Mouse (Mus musculus): ENCODE measurements at regions not wholly inside any gene's neighbourhood (a gene's known extent, or its start where the extent isn't known, plus 50 kb on each side); places are given as distances from the start of the nearest gene placed in this dataset.

- Histone ChIP-seq H3K27ac (ENCODE audit: low read depth) (no peak overlapping the region), H3K4me3 (ENCODE audit: low read depth, low read length) (no peak overlapping the region), H3K9me3 (ENCODE audit: low read length) (no peaks in the 10 kb centered on the region), H3K4me1 (ENCODE audit: insufficient read depth) (no peaks in the 10 kb centered on the region; the same call in 1 of the 2 replicates), H3K4me2 (ENCODE audit: low read depth, low read length) (no peak overlapping the region), H3K36me3 (replicated peaks; ENCODE audit: insufficient read depth, low read length) (no peaks in the 10 kb centered on the region), H3K9ac (replicated peaks) (no peak overlapping the region), H3K27me3 (ENCODE audit: insufficient read depth, low read length) (no peaks in the 10 kb centered on the region)
- WGBS (ENCODE audit: insufficient replicate concordance), result 51% methylated on average over 3 of the region's 3 CpGs
- DNase-seq (no peak), ATAC-seq (no peak)
- no peak for TF ChIP-seq CTCF (IDR thresholded peaks at IDR 0.05; ENCODE audit: low read depth)
- TF ChIP-seq EP300 (IDR thresholded peaks at IDR 0.05; ENCODE audit: low read depth), result no peak
Measured at GRCm38 (mm10) chr10:44685215-44685614, 156.9 kb upstream of the Prdm1 start.

GRCm38 (mm10) chr10:44676506-44676905 lies 148.2 kb upstream of the Prdm1 start:
- ATAC-seq, result no peak
- 45% methylated on average over 3 of the region's 3 CpGs for WGBS (ENCODE audit: insufficient replicate concordance)

GRCm38 (mm10) chr10:44665509-44666144 lies 137.3 kb upstream of the Prdm1 start:
- TF ChIP-seq EP300 (IDR thresholded peaks at IDR 0.05; ENCODE audit: low read depth) (no peak), CTCF (IDR thresholded peaks at IDR 0.05; ENCODE audit: low read depth) (no peak)
- Histone ChIP-seq H3K4me1 (ENCODE audit: insufficient read depth) (no peaks in the 10 kb centered on the region), H3K27me3 (ENCODE audit: insufficient read depth, low read length) (no peaks in the 10 kb centered on the region), H3K4me2 (ENCODE audit: low read depth, low read length) (no peak overlapping the region), H3K27ac (ENCODE audit: low read depth) (no peak overlapping the region), H3K9me3 (ENCODE audit: low read length) (no peaks in the 10 kb centered on the region), H3K36me3 (replicated peaks; ENCODE audit: insufficient read depth, low read length) (no peaks in the 10 kb centered on the region), H3K4me3 (ENCODE audit: low read depth, low read length) (no peak overlapping the region), H3K9ac (replicated peaks) (no peak overlapping the region)
- ATAC-seq (no peak), DNase-seq (no peak)
- WGBS (ENCODE audit: insufficient replicate concordance), result 56% methylated on average over 4 of the region's 4 CpGs

More at GRCm38 (mm10) chr10:44676506-44676905, 148.2 kb upstream of the Prdm1 start:
- TF ChIP-seq EP300 (IDR thresholded peaks at IDR 0.05; ENCODE audit: low read depth) (no peak), CTCF (IDR thresholded peaks at IDR 0.05; ENCODE audit: low read depth) (no peak)
- Histone ChIP-seq H3K9me3 (ENCODE audit: low read length) (no peaks in the 10 kb centered on the region), H3K4me1 (ENCODE audit: insufficient read depth) (no peaks in the 10 kb centered on the region), H3K4me3 (ENCODE audit: low read depth, low read length) (no peak overlapping the region), H3K36me3 (replicated peaks; ENCODE audit: insufficient read depth, low read length) (no peaks in the 10 kb centered on the region), H3K27ac (ENCODE audit: low read depth) (no peak overlapping the region), H3K9ac (replicated peaks) (no peak overlapping the region), H3K4me2 (ENCODE audit: low read depth, low read length) (no peak overlapping the region), H3K27me3 (ENCODE audit: insufficient read depth, low read length) (no peaks in the 10 kb centered on the region)
- no peak for DNase-seq

- H3K4me1 ChIP-seq (ENCODE audit: insufficient read depth), result no peaks in the 10 kb centered on the region
- WGBS (ENCODE audit: insufficient replicate concordance), result 66% methylated on average over 3 of the region's 3 CpGs
- no peak overlapping the region for H3K27ac ChIP-seq (ENCODE audit: low read depth)
- H3K36me3 ChIP-seq (replicated peaks; ENCODE audit: insufficient read depth, low read length), result no peaks in the 10 kb centered on the region
- TF ChIP-seq CTCF (IDR thresholded peaks at IDR 0.05; ENCODE audit: low read depth) (no peak), EP300 (IDR thresholded peaks at IDR 0.05; ENCODE audit: low read depth) (no peak)
- DNase-seq, result no peak
- no peaks in the 10 kb centered on the region for H3K9me3 ChIP-seq (ENCODE audit: low read length)
- H3K27me3 ChIP-seq (ENCODE audit: insufficient read depth, low read length), result no peaks in the 10 kb centered on the region
- H3K4me2 ChIP-seq (ENCODE audit: low read depth, low read length), result no peak overlapping the region
- ATAC-seq, result no peak
- H3K4me3 ChIP-seq (ENCODE audit: low read depth, low read length), result no peak overlapping the region
- no peak overlapping the region for H3K9ac ChIP-seq (replicated peaks)
Measured at GRCm38 (mm10) chr10:44659499-44659898, 131.2 kb upstream of the Prdm1 start.

- H3K27ac ChIP-seq (ENCODE audit: low read depth), result no peak overlapping the region
- DNase-seq (no peak), ATAC-seq (no peak)
- no peaks in the 10 kb centered on the region for H3K36me3 ChIP-seq (replicated peaks; ENCODE audit: insufficient read depth, low read length)
- no peaks in the 10 kb centered on the region for H3K27me3 ChIP-seq (ENCODE audit: insufficient read depth, low read length)
- no peaks in the 10 kb centered on the region for H3K9me3 ChIP-seq (ENCODE audit: low read length)
- H3K4me3 ChIP-seq (ENCODE audit: low read depth, low read length), result no peak overlapping the region
- WGBS (ENCODE audit: insufficient replicate concordance), result 82% methylated on average over 5 of the region's 5 CpGs
- H3K4me1 ChIP-seq (ENCODE audit: insufficient read depth), result no peaks in the 10 kb centered on the region
- no peak overlapping the region for H3K9ac ChIP-seq (replicated peaks)
- H3K4me2 ChIP-seq (ENCODE audit: low read depth, low read length), result no peak overlapping the region
- no peak for TF ChIP-seq EP300 (IDR thresholded peaks at IDR 0.05; ENCODE audit: low read depth)
- no peak for TF ChIP-seq CTCF (IDR thresholded peaks at IDR 0.05; ENCODE audit: low read depth)
Measured at GRCm38 (mm10) chr10:44653761-44654160, 125.5 kb upstream of the Prdm1 start.

- WGBS (ENCODE audit: insufficient replicate concordance), result 51% methylated on average over 5 of the region's 5 CpGs
- ATAC-seq (no peak), DNase-seq (no peak)
- Histone ChIP-seq H3K27me3 (ENCODE audit: insufficient read depth, low read length) (no peaks in the 10 kb centered on the region), H3K9me3 (ENCODE audit: low read length) (no peaks in the 10 kb centered on the region), H3K36me3 (replicated peaks; ENCODE audit: insufficient read depth, low read length) (no peaks in the 10 kb centered on the region), H3K4me1 (ENCODE audit: insufficient read depth) (no peaks in the 10 kb centered on the region), H3K9ac (replicated peaks) (no peak overlapping the region), H3K4me3 (ENCODE audit: low read depth, low read length) (no peak overlapping the region), H3K27ac (ENCODE audit: low read depth) (no peak overlapping the region), H3K4me2 (ENCODE audit: low read depth, low read length) (no peak overlapping the region)
- no peak for TF ChIP-seq EP300 (IDR thresholded peaks at IDR 0.05; ENCODE audit: low read depth)
- TF ChIP-seq CTCF (IDR thresholded peaks at IDR 0.05; ENCODE audit: low read depth), result no peak
Measured at GRCm38 (mm10) chr10:44647021-44647420, 118.7 kb upstream of the Prdm1 start.

All from liver, postnatal 0 days (tissue).